Mouse (Mus musculus) spleen, adult 12 weeks (tissue): ENCODE measurements around the gene Sae1.

Experiments used
- DNase-seq: peaks from one replicate; pipeline ENCODE4 v3.0.0; 2022; ENCODE audit warnings: low spot score

Sae1 gene

DNA sequence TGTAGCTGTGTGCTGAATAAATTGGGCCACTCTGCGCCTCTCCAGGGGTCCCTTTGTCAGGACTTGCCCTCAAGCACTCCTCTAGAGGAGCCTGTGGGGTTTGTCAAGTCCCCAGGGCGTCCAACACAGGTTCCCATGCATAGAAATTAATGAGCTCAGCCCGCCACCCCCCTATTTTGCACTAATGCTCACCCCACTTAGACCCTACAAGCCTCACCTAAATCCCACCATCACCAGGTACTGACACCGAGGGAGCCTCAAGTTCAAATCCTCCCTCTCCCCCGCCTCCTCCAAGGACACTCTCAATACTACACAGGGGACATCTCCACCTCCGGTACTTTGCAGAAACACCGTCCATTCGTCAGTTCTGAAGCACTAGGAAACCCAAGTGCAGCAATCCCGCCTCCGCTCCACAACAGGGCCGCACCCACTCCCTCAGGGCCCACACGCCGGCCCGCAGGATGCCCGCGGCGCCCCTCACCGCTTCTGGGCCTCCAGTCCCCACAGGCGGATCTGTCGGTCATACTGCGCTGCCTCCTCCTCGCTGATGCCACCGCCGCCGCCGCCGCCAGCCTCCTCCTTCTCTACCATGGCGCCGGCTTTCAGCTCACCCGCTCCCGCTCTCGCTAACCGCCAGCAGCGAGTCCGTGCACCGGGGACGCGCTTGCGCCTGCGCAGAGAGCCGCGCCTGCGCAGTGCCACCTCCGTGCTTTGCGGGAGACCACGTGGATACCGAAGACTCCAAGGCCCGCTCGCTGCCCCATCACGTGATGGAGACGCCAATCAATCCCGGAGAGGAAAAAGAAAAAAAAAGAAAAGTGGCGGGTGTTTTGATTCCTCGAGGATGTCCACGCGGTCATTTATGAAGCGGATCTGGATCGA is at the start of gene Sae1:
TSS of gene Sae1 (minus strand) at position 647 of the 882 bp plus-strand sequence.
- DNase-seq = peak; percentile 90

DNA sequence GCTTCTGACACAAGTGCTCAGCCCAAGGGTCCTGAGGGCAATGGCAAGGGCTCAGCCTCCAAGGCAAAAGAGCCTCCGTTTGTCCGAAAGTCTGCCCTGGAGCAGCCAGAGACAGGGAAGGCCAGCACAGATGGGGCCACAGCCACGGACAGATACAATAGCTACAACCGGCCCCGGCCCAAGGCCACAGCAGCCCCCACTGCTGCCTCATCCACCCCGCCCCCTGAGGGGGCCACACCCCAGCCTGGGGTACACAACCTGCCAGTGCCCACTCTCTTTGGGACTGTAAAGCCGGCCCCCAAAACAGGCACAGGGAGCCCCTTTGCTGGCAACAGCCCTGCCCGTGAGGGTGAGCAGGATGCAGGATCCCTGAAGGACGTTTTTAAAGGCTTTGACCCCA is 47.5 kb upstream of the Sae1 start:
- DNase-seq = no peak

DNA sequence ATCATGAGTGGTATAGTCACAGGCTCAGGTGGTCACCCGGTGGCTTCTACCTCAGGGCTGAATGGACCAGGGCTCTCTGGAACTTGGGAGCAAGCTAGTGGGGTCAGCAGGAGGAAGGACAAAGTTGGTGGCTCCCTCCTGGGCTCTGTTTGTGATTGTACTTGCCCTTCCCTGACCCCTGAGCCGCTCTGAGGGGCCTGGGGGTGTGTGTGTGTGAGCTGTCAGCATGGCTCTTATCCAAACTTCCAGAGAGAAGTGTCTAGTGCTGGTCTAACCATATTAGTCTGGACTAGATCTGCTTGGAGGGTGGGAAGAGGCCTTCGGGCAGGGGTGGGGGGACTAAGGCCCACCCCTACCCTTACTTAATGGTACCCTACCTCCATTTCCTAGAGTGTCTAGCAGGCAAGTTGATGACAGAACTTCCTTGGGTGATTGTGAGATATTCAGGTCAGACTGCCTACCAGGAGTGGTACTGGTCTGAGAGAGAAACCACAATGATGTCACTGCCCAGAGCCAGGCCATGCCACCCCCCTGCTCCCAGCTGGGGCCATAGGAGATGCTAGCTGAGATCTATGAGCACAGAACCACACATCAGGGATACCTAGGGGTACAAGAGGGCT is 45.9 kb upstream of the Sae1 start:
- DNase-seq = no peak

DNA sequence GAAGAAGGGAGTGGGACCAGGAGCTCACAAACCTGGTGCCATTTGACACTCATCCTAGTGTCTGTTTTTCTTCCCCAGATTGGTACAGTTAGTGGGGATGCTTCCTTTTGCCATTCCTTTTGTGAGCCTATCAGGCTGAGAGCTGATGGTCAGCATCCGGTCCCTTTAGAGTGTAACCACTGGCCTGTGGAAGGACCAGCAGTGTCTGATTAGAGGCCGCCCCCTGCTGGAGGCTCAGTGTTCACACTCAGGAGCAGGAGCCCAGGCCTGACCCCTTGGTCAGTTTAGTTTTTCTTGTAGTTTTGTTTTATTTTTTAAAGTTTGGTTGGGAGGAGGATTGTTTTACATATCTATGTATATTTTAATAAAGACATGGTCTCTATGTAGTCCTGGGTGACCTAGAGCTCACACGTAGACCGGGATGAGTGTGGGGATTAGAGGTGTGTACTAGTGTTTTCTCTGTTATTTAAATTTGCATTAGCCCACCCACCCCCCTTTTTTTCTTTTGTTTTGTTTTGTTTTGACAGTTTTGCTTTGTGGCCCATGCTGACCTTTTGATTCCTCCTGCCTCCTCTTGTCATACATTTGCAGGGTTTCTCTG is 38.6 kb upstream of the Sae1 start:
- DNase-seq = peak; percentile 67

DNA sequence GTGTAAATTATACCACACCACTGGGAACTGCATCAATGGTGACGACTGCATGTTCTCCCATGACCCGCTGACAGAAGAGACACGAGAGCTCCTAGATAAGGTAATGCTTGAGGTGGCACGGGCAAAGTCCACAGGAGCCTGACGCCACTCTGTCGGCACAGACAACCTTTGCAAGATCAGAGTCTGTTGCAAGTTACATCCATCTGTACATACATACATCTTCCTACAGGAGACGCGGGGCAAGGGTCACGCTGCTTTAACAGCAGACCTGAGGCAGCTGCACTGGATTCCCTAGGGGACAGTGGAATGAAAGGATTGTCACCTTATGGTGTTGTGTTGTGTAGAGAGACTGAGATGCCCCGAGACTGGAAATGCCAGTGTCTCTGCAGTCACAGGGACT is 38.1 kb upstream of the Sae1 start:
- no peak for DNase-seq

DNA sequence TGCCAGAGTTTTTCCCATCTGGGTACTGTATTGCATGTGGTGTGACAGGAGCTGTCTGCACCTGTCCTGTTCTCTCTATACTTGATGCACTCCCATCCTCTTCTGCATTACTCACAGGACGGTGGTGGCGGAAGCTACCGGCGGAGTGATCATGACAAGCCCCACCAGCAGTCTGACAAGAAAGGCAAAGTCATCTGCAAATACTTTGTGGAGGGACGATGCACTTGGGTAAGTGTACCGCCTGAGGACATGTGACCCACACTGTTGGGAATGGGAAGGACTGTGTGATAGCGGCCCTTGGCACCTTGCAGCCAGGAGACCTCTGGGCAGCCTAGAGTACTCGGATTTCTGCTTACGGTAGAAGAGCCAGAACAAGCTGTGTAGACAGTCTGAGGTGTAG is 36.1 kb upstream of the Sae1 start:
- DNase-seq = no peak

DNA sequence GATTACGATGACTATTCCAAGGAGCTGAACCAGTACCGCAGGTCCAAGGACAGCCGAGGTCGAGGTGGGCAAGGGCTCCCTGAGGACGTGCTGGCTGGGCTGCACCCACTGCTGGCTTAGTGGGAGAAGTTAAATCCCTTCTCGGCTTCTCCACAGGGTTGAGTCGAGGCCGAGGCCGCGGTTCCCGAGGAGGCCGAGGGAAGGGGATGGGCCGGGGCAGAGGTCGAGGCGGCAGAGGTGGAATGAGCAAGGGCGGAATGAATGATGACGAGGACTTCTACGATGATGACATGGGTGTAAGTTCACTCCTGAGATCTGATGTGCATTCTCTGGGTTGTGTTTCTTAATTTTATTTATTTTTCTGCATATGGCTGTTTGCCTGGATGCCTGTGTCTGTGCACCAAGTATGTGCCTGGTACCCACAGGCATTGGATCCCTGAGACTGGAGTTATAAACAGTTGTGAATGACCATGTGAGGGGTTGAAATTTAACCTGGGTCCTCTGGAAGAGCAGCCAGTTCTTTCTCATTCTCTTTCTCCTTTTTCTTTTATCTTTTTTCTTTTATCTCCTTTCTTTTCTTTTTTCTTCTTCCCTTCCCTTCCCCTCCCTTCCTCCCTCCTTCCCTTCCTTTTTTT is 34.7 kb upstream of the Sae1 start:
- no peak for DNase-seq

DNA sequence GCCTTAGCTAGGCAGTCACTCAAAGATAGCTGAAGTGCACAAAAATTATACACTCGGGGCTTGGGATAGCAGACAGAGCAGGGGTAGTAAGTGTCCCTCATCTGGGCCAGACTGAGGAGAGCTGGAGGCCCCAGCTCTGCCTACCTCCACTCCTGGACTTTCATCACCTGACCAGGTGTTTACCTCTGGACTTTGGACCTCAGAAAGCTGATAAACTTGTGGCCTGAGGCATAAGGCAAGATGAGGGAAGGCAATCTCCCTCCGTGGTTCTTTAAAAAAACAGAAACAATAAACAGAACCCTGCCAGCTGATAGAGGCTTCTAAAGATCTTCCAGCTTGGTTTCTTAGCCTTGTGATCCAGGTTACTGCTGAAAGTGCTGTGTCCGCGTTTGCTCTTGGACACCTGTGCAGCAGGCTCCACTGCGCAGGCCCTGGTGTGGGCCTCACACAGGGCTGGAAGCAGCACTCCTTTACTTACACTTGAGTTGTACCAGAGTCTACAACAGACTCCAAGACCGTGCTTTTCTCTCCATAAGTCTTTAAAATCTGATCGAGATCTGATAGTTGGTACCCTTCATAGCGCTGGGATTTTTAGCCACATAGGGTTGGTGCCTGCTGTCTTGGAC is 33.0 kb upstream of the Sae1 start:
- DNase-seq = no peak

DNA sequence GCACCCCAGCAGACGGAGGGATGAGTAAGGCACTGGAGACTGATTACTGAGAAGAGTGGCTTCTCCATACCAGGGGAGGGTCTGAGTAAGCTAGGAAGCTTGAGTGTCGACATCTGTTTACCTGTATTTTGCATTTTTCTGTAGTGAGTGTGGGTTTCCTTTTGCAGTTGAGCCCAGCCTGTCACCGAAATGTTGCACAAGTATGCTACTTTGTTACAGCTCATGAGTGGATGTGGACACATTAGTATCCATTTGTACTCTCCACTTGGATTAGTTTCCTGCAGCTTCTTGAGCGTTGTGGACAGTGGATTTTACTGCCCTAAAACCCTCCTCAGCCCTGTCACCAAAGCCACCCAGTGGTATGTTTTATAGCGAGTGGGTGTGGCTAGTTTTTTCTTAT is 31.1 kb upstream of the Sae1 start:
- DNase-seq = no peak

DNA sequence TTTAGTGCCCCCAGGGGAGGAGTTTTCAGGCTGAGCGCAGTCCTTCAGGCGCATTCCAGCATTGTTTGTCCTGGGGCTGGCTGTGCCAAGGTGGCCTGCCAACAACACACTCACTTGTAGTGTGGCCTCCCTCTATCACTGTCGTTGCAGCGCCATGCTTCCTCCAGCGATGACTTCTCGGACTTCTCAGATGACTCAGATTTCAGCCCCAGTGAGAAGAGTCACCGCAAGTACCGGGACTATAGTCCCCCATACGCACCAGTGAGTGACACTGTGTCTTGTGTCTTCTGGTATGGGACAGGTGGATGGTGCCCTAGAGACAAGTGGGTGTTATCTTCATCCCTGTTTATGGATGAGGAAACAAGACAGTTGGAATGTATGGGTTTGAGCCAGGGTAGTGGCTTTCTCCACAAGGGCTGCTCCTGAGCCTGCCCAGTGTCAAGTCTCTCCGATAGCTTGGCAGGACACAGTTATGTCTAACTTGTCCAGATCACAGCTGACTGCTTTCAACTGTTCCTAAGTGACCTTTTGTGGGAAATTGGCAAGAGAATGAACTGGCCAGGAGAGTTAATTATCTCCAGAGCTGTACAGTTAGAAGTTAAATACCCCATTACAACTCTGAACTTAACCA is 29.6 kb upstream of the Sae1 start:
- DNase-seq = no peak

DNA sequence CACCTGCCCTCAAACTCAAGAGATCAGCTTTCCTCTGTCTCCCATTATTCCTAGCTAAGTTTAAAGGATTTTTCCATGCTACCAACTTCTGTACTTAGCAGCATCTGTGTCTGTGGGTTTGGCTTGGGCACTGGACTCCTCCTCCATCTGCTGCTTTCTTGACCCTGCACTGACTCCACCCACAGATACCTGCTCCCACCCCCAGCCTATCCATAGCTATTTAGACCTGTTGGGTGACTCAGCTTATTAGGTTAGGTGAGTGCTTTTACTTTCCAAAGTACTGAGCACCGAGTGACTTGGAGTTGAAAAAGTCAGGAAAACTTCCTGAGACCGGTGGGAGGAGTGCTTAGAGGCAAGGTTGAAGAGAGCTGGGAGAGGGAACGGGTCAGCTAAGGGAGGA is 27.8 kb upstream of the Sae1 start:
- no peak for DNase-seq

DNA sequence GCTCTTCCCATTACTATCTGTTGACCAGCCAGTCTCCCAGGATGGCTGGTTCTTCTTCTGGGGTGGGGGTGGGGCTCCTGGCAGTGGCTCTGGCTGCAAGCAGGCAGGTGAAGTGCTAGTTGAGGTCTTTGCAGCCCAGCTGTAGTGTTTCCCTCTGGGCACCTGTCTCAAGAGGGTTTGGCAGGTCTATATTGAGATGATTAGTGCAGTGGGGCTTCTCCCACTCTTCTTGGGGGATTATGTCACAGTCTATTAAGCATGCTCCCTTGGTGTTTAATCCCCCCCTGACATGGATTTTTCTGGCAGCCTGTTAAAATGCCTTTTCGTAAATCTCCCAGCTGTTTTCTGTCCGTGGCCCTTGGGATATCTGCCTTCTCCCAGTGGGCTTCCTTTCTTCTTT is 25.3 kb upstream of the Sae1 start:
- no peak for DNase-seq

DNA sequence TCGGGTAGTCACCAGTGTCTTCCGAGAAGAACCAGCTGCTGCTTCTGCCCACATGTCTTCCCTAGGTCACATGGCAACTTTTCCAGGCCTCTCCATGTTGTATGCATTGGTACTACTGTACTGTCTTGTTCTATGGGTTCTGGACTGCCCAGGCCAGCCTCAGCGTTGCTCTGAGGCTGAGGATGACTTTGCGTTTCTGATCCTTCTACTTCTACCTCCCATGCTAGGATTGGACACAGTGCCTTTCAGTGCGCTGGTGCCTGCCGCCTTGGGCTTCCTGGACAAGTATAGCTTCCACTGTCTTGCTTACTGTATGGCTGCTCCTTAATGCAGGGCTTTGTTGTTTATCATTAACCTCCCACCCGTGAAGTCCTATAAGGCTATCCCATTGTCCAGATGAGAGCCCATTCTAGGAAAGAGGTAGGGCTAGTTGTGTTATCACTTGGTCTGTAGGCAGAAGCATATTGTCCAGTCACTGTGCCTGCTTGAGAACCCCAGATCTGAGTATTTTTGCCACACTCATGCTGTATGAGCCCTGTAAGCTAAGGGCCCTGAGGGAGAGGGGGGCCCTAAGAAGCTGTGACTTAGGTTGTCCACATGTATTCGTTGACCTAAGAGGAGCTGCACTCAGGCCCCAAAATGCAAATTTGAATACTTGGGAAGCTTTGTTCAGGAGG is 24.8 kb upstream of the Sae1 start:
- no peak for DNase-seq

DNA sequence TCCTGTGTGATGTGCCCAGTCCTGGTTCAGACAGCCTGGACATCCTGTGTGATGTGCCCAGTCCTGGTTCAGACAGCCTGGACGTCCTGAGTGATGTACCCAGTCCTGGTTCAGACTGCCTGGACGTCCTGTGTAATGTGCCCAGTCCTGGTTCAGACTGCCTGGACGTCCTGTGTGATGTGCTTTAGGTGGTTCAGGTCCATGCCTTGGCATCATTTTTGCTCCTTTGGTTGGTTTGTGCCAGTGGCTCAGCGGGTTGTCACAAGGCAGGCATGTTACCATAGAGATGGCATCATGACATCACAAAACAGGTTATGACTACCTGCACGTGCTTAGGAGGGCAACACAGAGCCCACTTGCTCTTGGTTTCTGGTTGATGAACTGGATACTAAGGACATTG is 23.5 kb upstream of the Sae1 start:
- DNase-seq = no peak

DNA sequence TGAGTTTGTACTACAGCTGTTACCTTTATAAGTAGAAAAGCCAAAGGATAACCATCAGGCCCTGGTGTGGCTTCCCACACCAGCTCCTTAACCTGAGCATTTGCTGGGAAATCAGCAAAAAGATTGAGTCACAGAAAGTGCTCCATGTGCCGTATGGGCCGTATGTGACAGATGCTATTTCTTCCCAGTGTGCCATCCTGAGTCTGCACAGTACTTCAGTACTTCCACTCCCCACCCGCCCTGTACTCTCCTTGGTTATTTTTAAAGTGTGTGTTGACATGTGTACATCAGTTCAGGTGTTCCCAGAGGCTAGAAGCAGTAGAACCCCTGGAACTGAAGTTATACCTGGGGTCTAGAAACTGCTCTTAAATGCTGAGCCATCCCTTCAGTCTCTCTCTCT is 19.4 kb upstream of the Sae1 start:
- no peak for DNase-seq

DNA sequence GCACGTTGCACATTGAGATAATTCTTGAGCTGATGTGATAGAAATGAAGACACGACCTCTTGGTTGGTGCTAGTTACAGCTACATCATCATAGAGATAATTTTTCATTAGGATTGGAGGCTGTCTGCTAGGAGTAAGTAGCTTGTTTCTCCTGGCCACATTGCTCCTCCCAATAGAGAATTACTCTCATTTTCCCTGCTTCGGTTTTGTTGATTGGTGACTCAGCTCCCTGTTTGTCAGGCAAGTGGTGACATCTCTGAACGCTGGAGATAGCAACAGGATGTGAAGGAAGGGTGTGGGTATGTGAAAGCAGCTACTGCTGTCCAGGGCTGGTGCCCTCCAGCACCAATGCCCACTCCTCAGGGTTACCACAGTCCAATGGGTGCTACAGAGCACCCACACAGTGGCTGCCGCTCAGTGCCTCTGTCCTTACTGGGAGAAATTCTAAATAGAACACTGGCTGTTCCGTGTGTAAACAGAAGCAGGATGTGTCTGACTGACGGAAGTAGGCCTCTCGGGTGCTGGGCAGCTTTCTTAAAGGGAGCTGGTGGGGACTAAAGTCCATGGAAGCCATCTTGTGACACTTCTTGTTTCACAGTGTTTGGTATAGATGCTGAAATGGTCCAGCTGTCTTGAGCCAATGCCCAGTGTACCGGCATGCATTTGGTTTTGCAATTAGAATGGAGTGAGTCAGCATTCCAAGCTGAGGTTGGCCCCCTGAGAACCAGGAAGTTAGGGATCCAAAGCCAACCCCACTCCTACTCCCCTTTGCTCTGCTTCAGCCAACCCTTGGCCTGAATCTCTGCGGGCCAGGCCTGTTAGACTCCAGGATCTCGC is 18.1 kb upstream of the Sae1 start:
- peak; percentile 57 for DNase-seq

DNA sequence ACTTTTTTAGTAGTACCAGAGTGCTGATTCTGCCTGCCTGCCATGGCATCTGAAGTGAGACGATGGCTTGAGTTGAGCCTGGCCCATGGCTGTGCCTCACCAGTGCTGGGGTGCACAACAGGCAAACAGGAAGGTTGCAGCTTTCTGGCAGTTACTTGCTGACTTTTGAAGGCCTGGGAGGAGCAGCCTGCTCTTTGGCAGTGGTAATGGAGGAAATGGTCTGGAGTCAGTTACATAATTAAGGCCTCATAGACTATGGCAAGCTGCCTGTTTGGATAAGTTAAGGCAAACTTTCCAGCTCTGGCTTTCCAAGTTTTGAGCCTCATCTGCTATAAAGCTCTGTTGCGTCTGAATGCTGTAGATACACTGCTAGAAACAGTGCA is 17.5 kb upstream of the Sae1 start:
- peak; percentile 20 for DNase-seq

DNA sequence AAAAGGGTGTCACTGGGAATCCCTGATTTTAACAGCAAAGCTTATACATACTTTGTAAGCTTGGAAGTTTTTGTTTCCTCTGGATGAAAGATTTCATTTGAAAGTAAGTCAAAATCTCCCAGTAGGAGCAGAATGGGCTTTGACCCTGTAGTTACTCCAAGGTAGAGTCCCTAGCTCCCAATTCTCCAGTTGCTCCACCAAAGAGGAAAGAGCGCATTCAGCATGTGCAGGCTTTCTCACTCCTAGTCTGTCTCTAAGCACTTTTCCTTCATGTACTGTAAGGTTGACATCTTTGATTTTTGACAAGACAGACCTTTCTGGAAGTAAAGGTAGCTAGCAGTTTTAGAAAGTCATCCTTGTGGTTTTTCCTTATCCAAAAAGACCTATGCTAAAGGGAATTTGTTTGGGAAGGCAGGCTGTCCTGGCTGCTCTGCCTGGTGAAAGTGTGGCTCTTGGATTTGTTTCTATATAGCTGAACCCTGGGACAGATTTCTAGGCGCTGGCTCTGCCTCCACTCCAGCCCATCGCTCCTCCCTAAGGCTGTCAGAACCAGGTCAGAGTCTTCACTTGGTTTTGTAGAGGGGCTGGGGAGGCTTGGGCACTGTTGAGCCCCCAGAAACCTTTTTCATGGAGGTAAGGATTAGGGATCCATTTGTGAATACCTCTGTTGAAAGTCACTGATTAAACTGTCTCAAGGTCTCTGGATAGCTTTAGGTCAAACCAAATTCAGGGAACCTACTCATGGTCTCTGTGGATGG is 16.9 kb upstream of the Sae1 start:
- DNase-seq = no peak
